Mouse (Mus musculus) lung, postnatal 0 days (tissue): ENCODE results near the gene Slc5a4a. TPM values are rescaled to one million over a fixed set of nuclear protein-coding genes. Genes with fewer than 3 reads are reported as not detected.
A peak's percentile ranks its signal among the peaks of the same experiment; 100 is the strongest.

Experiments used
- ATAC-seq: fragments of 200-750 bp; cut with Nextera tagmentation; 2 replicates; pipeline ENCODE4 v1.8.0; 2017; ENCODE audit warnings: moderate library complexity
- DNase-seq: peaks from one replicate; pipeline ENCODE4 v3.0.0-alpha.2; 2016; ENCODE audit warnings: low spot score
- H3K27ac ChIP-seq: fragments of 300-500 bp; sonication (generic); 2 replicates; pipeline ENCODE4 v1.5.1; 2014; ENCODE audit warnings: antibody characterized with exemption, mild to moderate bottlenecking, low read length, mixed read lengths
- H3K27me3 ChIP-seq: fragments of 300-500 bp; sonication (generic); replicated peaks from 2 replicates; pipeline ENCODE4 v1.6.1; 2014; ENCODE audit warnings: low read length, mixed read lengths; ENCODE audit not compliant: insufficient read depth
- H3K36me3 ChIP-seq: fragments of 300-500 bp; sonication (generic); 2 replicates; pipeline ENCODE4 v1.6.1; 2014; ENCODE audit warnings: low read length, mixed read lengths; ENCODE audit not compliant: insufficient read depth
- H3K4me1 ChIP-seq: fragments of 300-500 bp; sonication (generic); 2 replicates; pipeline ENCODE4 v1.6.1; 2014; ENCODE audit warnings: antibody characterized with exemption, low read depth, low read length, mixed read lengths; ENCODE audit not compliant: insufficient read depth
- H3K4me2 ChIP-seq: fragments of 300-500 bp; sonication (generic); replicated peaks from 2 replicates; pipeline ENCODE4 v1.6.1; 2014; ENCODE audit warnings: low read depth, mild to moderate bottlenecking, low read length, moderate library complexity, mixed read lengths
- H3K4me3 ChIP-seq: fragments of 300-500 bp; sonication (generic); 2 replicates; pipeline ENCODE4 v1.5.1; 2014; ENCODE audit warnings: low read depth, low read length
- H3K9ac ChIP-seq: fragments of 300-500 bp; sonication (generic); replicated peaks from 2 replicates; pipeline ENCODE4 v1.6.1; 2014; ENCODE audit warnings: low read depth, mild to moderate bottlenecking
- H3K9me3 ChIP-seq: fragments of 300-500 bp; sonication (generic); 2 replicates; pipeline ENCODE4 v1.6.1; 2016; ENCODE audit warnings: low read length, mixed read lengths
- CTCF ChIP-seq: IDR thresholded peaks from 2 replicates; pipeline ENCODE4 v1.5.1; 2016; ENCODE audit warnings: antibody characterized with exemption, mild to moderate bottlenecking
- EP300 ChIP-seq: IDR thresholded peaks from 2 replicates; pipeline ENCODE4 v1.6.1; 2016; ENCODE audit warnings: antibody characterized with exemption, mild to moderate bottlenecking, control low read depth
- WGBS: fragments of 180-500 bp; shearing (Covaris S2); extraction: QIAGEN DNeasy Blood & Tissue Kit; methylation state at CpG from one replicate; pipeline ENCODE4 v1.1.7; 2014; 5-methylcytosine and 5-hydroxymethylcytosine counted together
- polyA plus RNA-seq: library from polyadenylated mRNA; unstranded; fragments of >200 nt; fragmentation: Nextera tagmentation; extraction: Ambion mirVana; gene quantifications from 2 replicates; pipeline ENCODE4 v1.2.1, GENCODE M21; 2015

Slc5a4a gene
- polyA plus RNA-seq, result not detected in 2 replicates

GRCm38 (mm10) chr10:76147278-76147677 lies at the start of gene Slc5a4a:
Slc5a4a (plus strand) TSS chr10:76147451.
- no peak within 1 kb of the TSS for H3K27ac ChIP-seq
- TF ChIP-seq EP300 (no peak), CTCF (no peak)
- no peak for ATAC-seq
- H3K36me3 ChIP-seq, result no peaks in the 10 kb centered on the region
- DNase-seq, result no peak
- WGBS, result 63% methylated on average over 5 of the region's 5 CpGs
- H3K4me3 ChIP-seq, result no peak within 1 kb of the TSS
- no peaks in the 10 kb centered on the region for H3K27me3 ChIP-seq
- H3K9ac ChIP-seq, result no peak within 1 kb of the TSS
- no peak within 1 kb of the TSS for H3K4me2 ChIP-seq
- no peaks in the 10 kb centered on the region for H3K4me1 ChIP-seq
- no peaks in the 10 kb centered on the region for H3K9me3 ChIP-seq

GRCm38 (mm10) chr10:76110861-76111260 lies 36.4 kb upstream of the Slc5a4a start, which contains the start of gene Slc5a4b:
Slc5a4b (minus strand) TSS chr10:76110961.
- no peak within 1 kb of the TSS for H3K9ac ChIP-seq
- TF ChIP-seq CTCF (no peak), EP300 (no peak)
- no peak within 1 kb of the TSS for H3K4me2 ChIP-seq
- no peaks in the 10 kb centered on the region for H3K27me3 ChIP-seq
- DNase-seq (no peak), ATAC-seq (no peak)
- H3K36me3 ChIP-seq, result no peaks in the 10 kb centered on the region
- no peak within 1 kb of the TSS for H3K4me3 ChIP-seq
- H3K9me3 ChIP-seq, result no peaks in the 10 kb centered on the region
- 83% methylated on average over 4 of the region's 4 CpGs for WGBS
- H3K27ac ChIP-seq, result no peak within 1 kb of the TSS
- no peaks in the 10 kb centered on the region for H3K4me1 ChIP-seq

- H3K9me3 ChIP-seq, result no peaks in the 10 kb centered on the region
- no peak overlapping the region for H3K9ac ChIP-seq
- no peak overlapping the region for H3K4me3 ChIP-seq
- 45% methylated on average over 5 of the region's 5 CpGs for WGBS
- H3K27me3 ChIP-seq, result no peaks in the 10 kb centered on the region
- H3K36me3 ChIP-seq, result no peaks in the 10 kb centered on the region
- ATAC-seq (peak; percentile 35; the same call in 1 of the 2 replicates), DNase-seq (peak; percentile 58)
- H3K4me1 ChIP-seq, result no peaks in the 10 kb centered on the region
- H3K4me2 ChIP-seq, result no peak overlapping the region
- TF ChIP-seq EP300, result no peak
- peak; percentile 82 for TF ChIP-seq CTCF
- H3K27ac ChIP-seq, result no peak overlapping the region
Observed at GRCm38 (mm10) chr10:76117966-76118365, 29.3 kb upstream of the Slc5a4a start.

GRCm38 (mm10) chr10:76118741-76119140 lies 28.5 kb upstream of the Slc5a4a start:
- Histone ChIP-seq H3K9me3 (no peaks in the 10 kb centered on the region), H3K4me3 (no peak overlapping the region), H3K27ac (no peak overlapping the region), H3K36me3 (no peaks in the 10 kb centered on the region), H3K9ac (no peak overlapping the region), H3K4me1 (no peaks in the 10 kb centered on the region), H3K4me2 (no peak overlapping the region), H3K27me3 (no peaks in the 10 kb centered on the region)
- TF ChIP-seq CTCF, result peak; percentile 59
- TF ChIP-seq EP300, result no peak
- WGBS, result 4% methylated on average over 1 of the region's 1 CpGs
- peak; percentile 28 for DNase-seq
- ATAC-seq, result no peak

DNA sequence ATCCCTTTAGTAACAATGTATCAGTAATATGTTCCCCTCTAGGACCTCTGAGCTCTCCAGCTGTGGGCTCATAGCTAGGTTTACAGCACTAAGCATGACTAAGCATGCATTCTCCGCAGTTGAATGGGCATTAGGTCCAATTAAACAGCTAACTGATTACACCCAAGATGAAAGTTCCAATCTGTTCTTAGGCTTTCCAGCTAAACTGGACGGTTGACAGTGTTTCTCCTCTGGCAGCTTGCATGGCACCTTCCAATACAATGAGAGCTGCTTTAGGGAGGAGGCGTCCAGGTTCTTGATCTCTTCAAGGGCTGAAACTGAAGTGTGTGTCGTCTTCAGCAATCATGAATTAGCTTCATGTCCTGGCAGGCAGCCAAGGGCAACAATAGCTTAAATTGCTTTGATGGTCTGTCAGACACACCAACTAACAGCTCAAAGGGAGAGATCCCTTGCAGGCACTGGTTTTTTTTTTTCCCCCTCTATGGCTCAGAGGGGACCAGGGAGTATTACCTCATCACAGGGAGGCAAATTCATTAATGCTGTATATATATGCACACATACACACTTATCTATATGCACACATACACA lies 27.0 kb upstream of the Slc5a4a start:
- TF ChIP-seq EP300, result no peak
- no peak for TF ChIP-seq CTCF
- no peak overlapping the region for H3K4me2 ChIP-seq
- no peak overlapping the region for H3K9ac ChIP-seq
- no peaks in the 10 kb centered on the region for H3K4me1 ChIP-seq
- ATAC-seq (no peak), DNase-seq (no peak)
- H3K27ac ChIP-seq, result no peak overlapping the region
- no peaks in the 10 kb centered on the region for H3K27me3 ChIP-seq
- WGBS, result 28% methylated on average over 4 of the region's 4 CpGs
- no peaks in the 10 kb centered on the region for H3K36me3 ChIP-seq
- no peak overlapping the region for H3K4me3 ChIP-seq
- no peaks in the 10 kb centered on the region for H3K9me3 ChIP-seq

- Histone ChIP-seq H3K4me1 (no peaks in the 10 kb centered on the region), H3K9ac (no peak overlapping the region), H3K27ac (no peak overlapping the region), H3K27me3 (no peaks in the 10 kb centered on the region), H3K9me3 (no peaks in the 10 kb centered on the region), H3K4me2 (no peak overlapping the region), H3K36me3 (no peaks in the 10 kb centered on the region), H3K4me3 (no peak overlapping the region)
- ATAC-seq (peak; percentile 32; the same call in 1 of the 2 replicates), DNase-seq (peak; percentile 38)
- TF ChIP-seq EP300, result no peak
- 37% methylated on average over 5 of the region's 5 CpGs for WGBS
Observed at GRCm38 (mm10) chr10:76121495-76121894, 25.8 kb upstream of the Slc5a4a start.
